Mouse (Mus musculus) ES-E14 (cell line): ENCODE data around the gene Rpl27a.

Source experiments
- MAFK ChIP-seq: IDR thresholded peaks from 2 replicates; pipeline ENCODE4 v1.6.1; 2014; ENCODE audit warnings: mild to moderate bottlenecking, low read depth, low read length, inconsistent platforms; ENCODE audit not compliant: insufficient read depth
- ZC3H11A ChIP-seq: IDR thresholded peaks from 2 replicates; pipeline ENCODE4 v1.6.1; 2012; ENCODE audit warnings: low read depth, mild to moderate bottlenecking, inconsistent platforms, low read length, borderline replicate concordance
- ZNF384 ChIP-seq: IDR thresholded peaks from 2 replicates; pipeline ENCODE4 v1.6.1; 2012; ENCODE audit warnings: low read depth, low read length, inconsistent platforms

DNA sequence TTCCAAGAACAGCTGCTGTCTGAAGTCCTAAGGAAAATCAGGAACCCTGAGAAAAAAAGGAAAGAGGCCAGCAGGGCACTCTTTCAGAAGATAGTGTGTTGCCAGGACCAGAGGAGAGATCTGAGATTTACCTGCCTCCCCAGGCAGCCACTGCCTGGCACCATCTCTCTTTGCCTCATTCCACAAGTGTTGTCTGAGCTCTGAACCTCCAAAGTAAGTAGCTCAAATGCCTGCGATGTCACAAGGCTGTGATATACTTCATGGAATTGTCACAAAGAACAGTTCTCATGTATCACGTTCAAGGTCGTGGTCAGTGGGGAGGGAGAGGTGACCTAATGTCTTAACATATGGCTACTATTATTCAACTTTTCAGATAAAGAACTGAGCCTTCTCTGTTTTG is 2.4 kb upstream of the Rpl27a start:
- no peak for TF ChIP-seq ZC3H11A
- TF ChIP-seq MAFK, result no peak
- TF ChIP-seq ZNF384, result no peak
